Mouse (Mus musculus) intestine, embryonic 14.5 days (tissue): ENCODE measurements at regions not wholly inside any gene's neighbourhood (a gene's known extent, or its start where the extent isn't known, plus 50 kb on each side); places are given as distances from the start of the nearest gene placed in this dataset.
A peak's percentile ranks its signal among the peaks of the same experiment; 100 is the strongest.

Experiments used
- ATAC-seq: fragments of 200-750 bp; cut with Nextera tagmentation; replicated peaks from 2 replicates; pipeline ENCODE4 v1.8.0; 2017; ENCODE audit warnings: low read depth, moderate number of reproducible peaks, moderate TSS enrichment, moderate library complexity; ENCODE audit not compliant: low FRiP score, low TSS enrichment
- DNase-seq: peaks from one replicate; pipeline ENCODE4 v3.0.0-alpha.2; 2018; ENCODE audit warnings: low spot score
- H3K27ac ChIP-seq: fragments of 300-500 bp; sonication (generic); 2 replicates; pipeline ENCODE4 v1.5.1; 2014; ENCODE audit warnings: low read depth, mild to moderate bottlenecking, control low read depth
- H3K27me3 ChIP-seq: fragments of 300-500 bp; sonication (generic); replicated peaks from 2 replicates; pipeline ENCODE4 v1.6.1; 2014; ENCODE audit warnings: low read length, control low read depth; ENCODE audit not compliant: control insufficient read depth, insufficient read depth
- H3K36me3 ChIP-seq: fragments of 300-500 bp; sonication (generic); 2 replicates; pipeline ENCODE4 v1.6.1; 2014; ENCODE audit warnings: low read length, control low read depth; ENCODE audit not compliant: control insufficient read depth, insufficient read depth
- H3K4me1 ChIP-seq: fragments of 300-500 bp; sonication (generic); replicated peaks from 2 replicates; pipeline ENCODE4 v1.6.1; 2014; ENCODE audit warnings: low read length, control low read depth, mixed read lengths; ENCODE audit not compliant: control insufficient read depth, insufficient read depth
- H3K4me2 ChIP-seq: fragments of 300-500 bp; sonication (generic); 2 replicates; pipeline ENCODE4 v1.6.1; 2014; ENCODE audit warnings: low read length
- H3K4me3 ChIP-seq: fragments of 300-500 bp; sonication (generic); 2 replicates; pipeline ENCODE4 v1.5.1; 2014; ENCODE audit warnings: low read depth, low read length, control low read depth, mixed read lengths
- H3K9ac ChIP-seq: fragments of 300-500 bp; sonication (generic); 2 replicates; pipeline ENCODE4 v1.6.1; 2014; ENCODE audit warnings: mild to moderate bottlenecking, low read length
- H3K9me3 ChIP-seq: fragments of 300-500 bp; sonication (generic); 2 replicates; pipeline ENCODE4 v1.6.1; 2016; ENCODE audit warnings: low read length, control low read depth; ENCODE audit not compliant: control insufficient read depth
- WGBS: fragments of 180-500 bp; shearing (Covaris S2); extraction: QIAGEN DNeasy Blood & Tissue Kit; methylation state at CpG from one replicate; pipeline ENCODE4 v1.1.7; 2014; 5-methylcytosine and 5-hydroxymethylcytosine counted together

DNA sequence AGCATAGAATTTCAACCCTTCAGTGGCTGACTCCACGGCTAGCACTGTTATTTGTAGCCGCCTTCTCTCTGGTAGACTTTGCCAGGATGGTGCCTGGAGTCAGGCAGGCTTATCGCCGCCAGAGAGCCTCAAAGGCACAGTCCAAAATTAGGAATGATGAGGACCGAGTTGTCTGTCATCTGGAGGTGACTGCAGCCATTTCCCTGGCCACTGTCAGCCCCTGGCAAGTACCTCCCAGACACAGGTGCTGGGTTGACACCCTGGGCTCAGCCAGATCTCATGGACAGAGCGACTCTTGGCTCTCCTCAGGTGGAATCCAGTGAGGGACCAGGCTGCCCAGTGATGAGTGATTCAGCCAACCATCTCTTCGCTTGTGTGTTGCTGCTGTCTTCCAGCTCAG is 98.1 kb upstream of the Pgrmc2 start:
- Histone ChIP-seq H3K9me3 (no peaks in the 10 kb centered on the region), H3K4me2 (no peak overlapping the region), H3K9ac (no peak overlapping the region), H3K27ac (no peak overlapping the region), H3K36me3 (no peaks in the 10 kb centered on the region), H3K27me3 (no peaks in the 10 kb centered on the region), H3K4me3 (no peak overlapping the region), H3K4me1 (0 out of 2 replicates have a peak, but pooled peaks cover 4% of the 10 kb centered on the region)
- DNase-seq (no peak), ATAC-seq (no peak)
- WGBS, result 79% methylated on average over 7 of the region's 7 CpGs

- no peaks in the 10 kb centered on the region for H3K36me3 ChIP-seq
- 71% methylated on average over 4 of the region's 4 CpGs for WGBS
- H3K4me2 ChIP-seq, result no peak overlapping the region
- DNase-seq, result no peak
- H3K9me3 ChIP-seq, result no peaks in the 10 kb centered on the region
- H3K27ac ChIP-seq, result no peak overlapping the region
- no peak for ATAC-seq
- no peak overlapping the region for H3K4me3 ChIP-seq
- no peak overlapping the region for H3K9ac ChIP-seq
- H3K4me1 ChIP-seq, result 0 out of 2 replicates have a peak, but pooled peaks cover 4% of the 10 kb centered on the region
- H3K27me3 ChIP-seq, result no peaks in the 10 kb centered on the region
Measured at GRCm38 (mm10) chr3:41179037-41179880, 96.4 kb upstream of the Pgrmc2 start.

- Histone ChIP-seq H3K36me3 (no peaks in the 10 kb centered on the region), H3K4me3 (no peak overlapping the region), H3K9ac (no peak overlapping the region), H3K27me3 (no peaks in the 10 kb centered on the region), H3K4me2 (no peak overlapping the region), H3K9me3 (no peaks in the 10 kb centered on the region), H3K27ac (no peak overlapping the region), H3K4me1 (no peaks in the 10 kb centered on the region)
- DNase-seq (no peak), ATAC-seq (no peak)
Measured at GRCm38 (mm10) chr3:41177124-41177523, 94.3 kb upstream of the Pgrmc2 start.

- no peak for DNase-seq
- no peak overlapping the region for H3K4me3 ChIP-seq
- no peak for ATAC-seq
- no peak overlapping the region for H3K27ac ChIP-seq
- 84% methylated on average over 3 of the region's 3 CpGs for WGBS
- H3K9me3 ChIP-seq, result no peaks in the 10 kb centered on the region
- H3K36me3 ChIP-seq, result no peaks in the 10 kb centered on the region
- no peak overlapping the region for H3K9ac ChIP-seq
- H3K4me1 ChIP-seq, result no peaks in the 10 kb centered on the region
- no peak overlapping the region for H3K4me2 ChIP-seq
- no peaks in the 10 kb centered on the region for H3K27me3 ChIP-seq
Measured at GRCm38 (mm10) chr3:41175356-41175755, 92.5 kb upstream of the Pgrmc2 start.

DNA sequence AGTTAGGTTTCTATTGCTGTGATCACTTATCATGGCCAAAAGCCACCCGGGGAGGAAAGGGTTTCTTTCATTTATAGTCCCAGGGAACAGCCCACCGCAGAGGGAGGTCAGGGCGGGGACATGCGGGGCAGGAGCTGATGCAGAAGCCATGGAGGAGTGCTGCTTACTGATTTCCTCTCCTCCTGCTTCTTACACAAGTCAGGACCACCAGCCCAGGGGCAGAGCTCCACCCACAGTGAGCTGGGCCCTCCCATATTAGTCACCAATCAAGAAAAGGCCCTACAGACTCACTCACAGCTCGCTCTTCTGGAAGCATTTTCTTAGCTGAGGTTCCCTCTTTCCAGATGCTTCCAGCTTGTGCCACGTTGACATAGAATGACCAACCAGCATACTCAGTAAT is 90.7 kb upstream of the Pgrmc2 start:
- Histone ChIP-seq H3K36me3 (no peaks in the 10 kb centered on the region), H3K9me3 (no peaks in the 10 kb centered on the region), H3K4me3 (no peak overlapping the region), H3K9ac (no peak overlapping the region), H3K4me2 (no peak overlapping the region), H3K27ac (no peak overlapping the region), H3K27me3 (no peaks in the 10 kb centered on the region), H3K4me1 (no peaks in the 10 kb centered on the region)
- DNase-seq (no peak), ATAC-seq (no peak)
- 47% methylated on average over 6 of the region's 6 CpGs for WGBS

GRCm38 (mm10) chr3:41172306-41173215 is 89.7 kb upstream of the Pgrmc2 start:
- Histone ChIP-seq H3K27ac (no peak overlapping the region), H3K4me1 (no peaks in the 10 kb centered on the region), H3K36me3 (no peaks in the 10 kb centered on the region), H3K27me3 (no peaks in the 10 kb centered on the region), H3K4me3 (no peak overlapping the region), H3K4me2 (no peak overlapping the region), H3K9ac (no peak overlapping the region), H3K9me3 (no peaks in the 10 kb centered on the region)
- ATAC-seq (no peak), DNase-seq (peak; percentile 29)
- 66% methylated on average over 11 of the region's 11 CpGs for WGBS

GRCm38 (mm10) chr3:41171772-41172171 is 88.9 kb upstream of the Pgrmc2 start:
- no peaks in the 10 kb centered on the region for H3K9me3 ChIP-seq
- no peak for ATAC-seq
- H3K9ac ChIP-seq, result no peak overlapping the region
- WGBS, result 87% methylated on average over 4 of the region's 4 CpGs
- H3K27me3 ChIP-seq, result no peaks in the 10 kb centered on the region
- H3K4me2 ChIP-seq, result no peak overlapping the region
- H3K4me3 ChIP-seq, result no peak overlapping the region
- H3K36me3 ChIP-seq, result no peaks in the 10 kb centered on the region
- H3K4me1 ChIP-seq, result no peaks in the 10 kb centered on the region
- peak; percentile 43 for DNase-seq
- no peak overlapping the region for H3K27ac ChIP-seq

GRCm38 (mm10) chr3:41171310-41171709 is 88.5 kb upstream of the Pgrmc2 start:
- no peak overlapping the region for H3K27ac ChIP-seq
- no peak overlapping the region for H3K4me3 ChIP-seq
- no peaks in the 10 kb centered on the region for H3K36me3 ChIP-seq
- WGBS, result 90% methylated on average over 4 of the region's 4 CpGs
- DNase-seq, result peak; percentile 25
- H3K4me2 ChIP-seq, result no peak overlapping the region
- H3K9ac ChIP-seq, result no peak overlapping the region
- H3K27me3 ChIP-seq, result no peaks in the 10 kb centered on the region
- no peaks in the 10 kb centered on the region for H3K9me3 ChIP-seq
- H3K4me1 ChIP-seq, result no peaks in the 10 kb centered on the region
- ATAC-seq, result no peak
